Mouse (Mus musculus): Measurements from ENCODE around the gene Dhdh. TPM values are rescaled to one million over a fixed set of nuclear protein-coding genes. Genes with fewer than 3 reads are reported as not detected.
"Not testable (repeated sequence)": the region's sequence is repeated elsewhere in the genome, so short reads cannot be mapped to it uniquely, and the experiment has no call there.

Dhdh gene
- polyA plus RNA-seq, 1 experiment from 2014 or later, result 4.2 TPM

GRCm38 (mm10) chr7:45516846-45517245, 28.2 kb upstream of the Dhdh start:
- not testable (repeated sequence) for H3K4me1 ChIP-seq (ENCODE audit: control insufficient read depth, insufficient read depth, low read length); H3K36me3 ChIP-seq (ENCODE audit: control insufficient read depth, insufficient read depth, low read length); ATAC-seq; H3K4me3 ChIP-seq (ENCODE audit: low read depth, low read length); H3K9ac ChIP-seq (ENCODE audit: low read depth, low read length); H3K27me3 ChIP-seq (ENCODE audit: control insufficient read depth, insufficient read depth, low read depth, low read length); H3K4me2 ChIP-seq (ENCODE audit: low read length); H3K9me3 ChIP-seq (replicated peaks; ENCODE audit: control insufficient read depth, low read length, poor library complexity, severe bottlenecking); H3K27ac ChIP-seq (ENCODE audit: low read length)
- 70% methylated on average over 5 of the region's 5 CpGs for WGBS

DNA sequence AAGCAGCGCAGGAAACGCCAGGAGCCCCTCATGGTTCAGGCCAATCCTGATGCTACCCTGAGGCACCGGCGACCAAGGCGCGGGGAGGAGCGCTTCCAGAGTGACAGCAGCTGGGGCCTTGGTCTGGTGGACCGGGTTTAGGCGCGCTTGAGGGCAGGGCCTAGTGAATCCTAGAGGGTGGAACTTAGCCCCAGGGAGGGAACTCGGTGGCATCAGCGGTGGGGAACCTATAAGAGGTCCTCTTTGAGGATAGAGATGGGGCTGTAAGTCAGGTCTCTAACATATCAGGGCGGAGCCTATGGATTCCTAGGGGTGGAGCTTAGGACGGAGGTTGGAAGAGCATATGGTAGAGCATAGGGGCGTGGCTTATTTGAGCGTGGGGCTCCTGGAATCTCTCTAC, 26.8 kb upstream of the Dhdh start:
- no peak for ATAC-seq
- H3K9ac ChIP-seq (ENCODE audit: low read depth, low read length), result no peak overlapping the region
- no peaks in the 10 kb centered on the region for H3K27me3 ChIP-seq (ENCODE audit: control insufficient read depth, insufficient read depth, low read depth, low read length)
- no peak overlapping the region for H3K4me3 ChIP-seq (ENCODE audit: low read depth, low read length)
- no peak overlapping the region for H3K4me2 ChIP-seq (ENCODE audit: low read length)
- no peak overlapping the region for H3K27ac ChIP-seq (ENCODE audit: low read length)
- H3K9me3 ChIP-seq (replicated peaks; ENCODE audit: control insufficient read depth, low read length, poor library complexity, severe bottlenecking), result no peaks in the 10 kb centered on the region
- H3K4me1 ChIP-seq (ENCODE audit: control insufficient read depth, insufficient read depth, low read length), result no peaks in the 10 kb centered on the region
- no peaks in the 10 kb centered on the region for H3K36me3 ChIP-seq (ENCODE audit: control insufficient read depth, insufficient read depth, low read length)
- 29% methylated on average over 16 of the region's 16 CpGs for WGBS

- Histone ChIP-seq H3K9me3 (replicated peaks; ENCODE audit: control insufficient read depth, low read length, poor library complexity, severe bottlenecking) (no peaks in the 10 kb centered on the region), H3K9ac (ENCODE audit: low read depth, low read length) (no peak overlapping the region), H3K4me2 (ENCODE audit: low read length) (no peak overlapping the region), H3K4me1 (ENCODE audit: control insufficient read depth, insufficient read depth, low read length) (peaks cover 2% of the 10 kb centered on the region), H3K27ac (ENCODE audit: low read length) (no peak overlapping the region), H3K27me3 (ENCODE audit: control insufficient read depth, insufficient read depth, low read depth, low read length) (no peaks in the 10 kb centered on the region), H3K36me3 (ENCODE audit: control insufficient read depth, insufficient read depth, low read length) (no peaks in the 10 kb centered on the region), H3K4me3 (ENCODE audit: low read depth, low read length) (no peak overlapping the region)
- 86% methylated on average over 7 of the region's 7 CpGs for WGBS
- no peak for ATAC-seq
These were observed 25.8 kb upstream of the Dhdh start for GRCm38 (mm10) chr7:45514411-45514810.

- H3K4me2 ChIP-seq (ENCODE audit: low read length), result peak within 1 kb of the TSS; percentile 94
- peak within 1 kb of the TSS; percentile 73 for H3K27ac ChIP-seq (ENCODE audit: low read length)
- under 1% methylated on average over 44 of the region's 44 CpGs for WGBS
- peak; percentile 92 for ATAC-seq
- H3K27me3 ChIP-seq (ENCODE audit: control insufficient read depth, insufficient read depth, low read depth, low read length), result no peaks in the 10 kb centered on the region
- no peaks in the 10 kb centered on the region for H3K9me3 ChIP-seq (replicated peaks; ENCODE audit: control insufficient read depth, low read length, poor library complexity, severe bottlenecking)
- no peaks in the 10 kb centered on the region for H3K36me3 ChIP-seq (ENCODE audit: control insufficient read depth, insufficient read depth, low read length)
- peak within 1 kb of the TSS; percentile 53 for H3K4me3 ChIP-seq (ENCODE audit: low read depth, low read length)
- peaks cover 15% of the 10 kb centered on the region for H3K4me1 ChIP-seq (ENCODE audit: control insufficient read depth, insufficient read depth, low read length)
- peak within 1 kb of the TSS; percentile 78 for H3K9ac ChIP-seq (ENCODE audit: low read depth, low read length)
These were observed 21.5 kb upstream of the Dhdh start, which contains the start of gene Nucb1 for GRCm38 (mm10) chr7:45509912-45510787. Gene Nucb1 (minus strand): TSS chr7:45510406.

- WGBS, result 41% methylated on average over 19 of the region's 19 CpGs
- H3K4me2 ChIP-seq (ENCODE audit: low read length), result peak overlapping the region; percentile 94
- peak; percentile 27 for ATAC-seq
- H3K27ac ChIP-seq (ENCODE audit: low read length), result peak overlapping the region; percentile 73
- H3K4me1 ChIP-seq (ENCODE audit: control insufficient read depth, insufficient read depth, low read length), result peaks cover 15% of the 10 kb centered on the region
- H3K4me3 ChIP-seq (ENCODE audit: low read depth, low read length), result peak overlapping the region; percentile 53
- no peaks in the 10 kb centered on the region for H3K9me3 ChIP-seq (replicated peaks; ENCODE audit: control insufficient read depth, low read length, poor library complexity, severe bottlenecking)
- H3K27me3 ChIP-seq (ENCODE audit: control insufficient read depth, insufficient read depth, low read depth, low read length), result no peaks in the 10 kb centered on the region
- H3K36me3 ChIP-seq (ENCODE audit: control insufficient read depth, insufficient read depth, low read length), result no peaks in the 10 kb centered on the region
- H3K9ac ChIP-seq (ENCODE audit: low read depth, low read length), result peak overlapping the region; percentile 78
These were observed 20.7 kb upstream of the Dhdh start for GRCm38 (mm10) chr7:45509181-45509882.

GRCm38 (mm10) chr7:45508561-45508960, 20.0 kb upstream of the Dhdh start:
- no peak overlapping the region for H3K4me3 ChIP-seq (ENCODE audit: low read depth, low read length)
- no peak overlapping the region for H3K9ac ChIP-seq (ENCODE audit: low read depth, low read length)
- no peaks in the 10 kb centered on the region for H3K36me3 ChIP-seq (ENCODE audit: control insufficient read depth, insufficient read depth, low read length)
- no peaks in the 10 kb centered on the region for H3K9me3 ChIP-seq (replicated peaks; ENCODE audit: control insufficient read depth, low read length, poor library complexity, severe bottlenecking)
- no peak overlapping the region; the same call in 1 of the 2 replicates for H3K4me2 ChIP-seq (ENCODE audit: low read length)
- WGBS, result 90% methylated on average over 6 of the region's 6 CpGs
- no peak for ATAC-seq
- H3K27ac ChIP-seq (ENCODE audit: low read length), result no peak overlapping the region
- H3K27me3 ChIP-seq (ENCODE audit: control insufficient read depth, insufficient read depth, low read depth, low read length), result no peaks in the 10 kb centered on the region
- peaks cover 15% of the 10 kb centered on the region for H3K4me1 ChIP-seq (ENCODE audit: control insufficient read depth, insufficient read depth, low read length)

GRCm38 (mm10) chr7:45507583-45507982, 19.0 kb upstream of the Dhdh start:
- 89% methylated on average over 6 of the region's 6 CpGs for WGBS

DNA sequence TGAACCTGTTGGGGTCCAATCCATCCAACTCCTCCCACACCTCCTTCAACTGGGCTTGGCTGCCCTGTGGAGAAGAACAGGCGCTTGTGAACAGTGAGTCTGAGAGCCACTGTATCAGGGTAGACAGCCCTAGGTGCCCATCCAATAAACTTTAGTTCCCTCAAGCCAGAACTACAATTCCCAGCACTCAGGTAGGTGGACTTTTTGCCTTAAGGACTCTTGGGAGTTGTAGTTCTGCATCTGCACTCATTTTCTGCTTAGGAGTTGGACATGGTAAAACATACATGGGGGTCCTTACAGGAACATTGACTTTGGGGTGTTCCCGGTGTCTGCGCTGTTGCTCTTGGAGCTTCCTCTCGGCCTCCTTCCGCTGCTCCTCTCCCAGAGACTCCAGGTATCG, 9.8 kb upstream of the Dhdh start:
- Histone ChIP-seq H3K9me3 (replicated peaks; ENCODE audit: control insufficient read depth, low read length, poor library complexity, severe bottlenecking) (no peaks in the 10 kb centered on the region), H3K4me2 (ENCODE audit: low read length) (no peak overlapping the region), H3K27ac (ENCODE audit: low read length) (no peak overlapping the region), H3K9ac (ENCODE audit: low read depth, low read length) (no peak overlapping the region), H3K4me1 (ENCODE audit: control insufficient read depth, insufficient read depth, low read length) (no peaks in the 10 kb centered on the region), H3K4me3 (ENCODE audit: low read depth, low read length) (no peak overlapping the region), H3K27me3 (ENCODE audit: control insufficient read depth, insufficient read depth, low read depth, low read length) (no peaks in the 10 kb centered on the region), H3K36me3 (ENCODE audit: control insufficient read depth, insufficient read depth, low read length) (peaks cover 46% of the 10 kb centered on the region)
- 94% methylated on average over 6 of the region's 6 CpGs for WGBS
- ATAC-seq, result no peak

More at GRCm38 (mm10) chr7:45507583-45507982, 19.0 kb upstream of the Dhdh start:
- no peak overlapping the region for H3K4me2 ChIP-seq (ENCODE audit: low read length)
- H3K27ac ChIP-seq (ENCODE audit: low read length), result no peak overlapping the region
- no peaks in the 10 kb centered on the region for H3K27me3 ChIP-seq (ENCODE audit: control insufficient read depth, insufficient read depth, low read depth, low read length)
- ATAC-seq, result no peak
- no peaks in the 10 kb centered on the region for H3K36me3 ChIP-seq (ENCODE audit: control insufficient read depth, insufficient read depth, low read length)
- H3K4me3 ChIP-seq (ENCODE audit: low read depth, low read length), result no peak overlapping the region
- H3K9ac ChIP-seq (ENCODE audit: low read depth, low read length), result no peak overlapping the region
- no peaks in the 10 kb centered on the region for H3K9me3 ChIP-seq (replicated peaks; ENCODE audit: control insufficient read depth, low read length, poor library complexity, severe bottlenecking)
- H3K4me1 ChIP-seq (ENCODE audit: control insufficient read depth, insufficient read depth, low read length), result peaks cover 15% of the 10 kb centered on the region

DNA sequence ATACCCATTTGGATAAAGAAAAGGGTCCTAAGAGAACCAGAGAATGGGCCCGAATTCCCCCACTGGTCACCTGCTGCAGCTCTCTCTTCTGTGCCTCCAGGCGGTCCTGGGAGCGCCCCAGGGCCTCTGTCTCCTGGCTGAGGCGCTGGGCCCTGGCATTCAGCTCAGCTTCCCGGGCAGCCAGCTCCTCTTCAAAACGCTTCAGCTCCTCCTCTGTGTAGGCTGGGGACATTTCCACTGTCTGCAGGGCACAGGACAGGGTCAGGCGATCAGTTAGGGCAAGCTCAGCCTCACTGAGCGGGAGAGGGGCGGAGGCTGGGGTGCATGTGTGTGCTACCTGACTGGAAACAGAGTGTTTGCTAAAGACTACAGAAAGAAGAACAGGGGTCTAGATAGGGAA, 5.9 kb upstream of the Dhdh start:
- Histone ChIP-seq H3K27ac (ENCODE audit: low read length) (no peak overlapping the region), H3K4me3 (ENCODE audit: low read depth, low read length) (no peak overlapping the region), H3K4me1 (ENCODE audit: control insufficient read depth, insufficient read depth, low read length) (0 out of 2 replicates have a peak, but pooled peaks cover 3% of the 10 kb centered on the region), H3K9me3 (replicated peaks; ENCODE audit: control insufficient read depth, low read length, poor library complexity, severe bottlenecking) (no peaks in the 10 kb centered on the region), H3K9ac (ENCODE audit: low read depth, low read length) (no peak overlapping the region), H3K27me3 (ENCODE audit: control insufficient read depth, insufficient read depth, low read depth, low read length) (no peaks in the 10 kb centered on the region), H3K36me3 (ENCODE audit: control insufficient read depth, insufficient read depth, low read length) (peaks cover 44% of the 10 kb centered on the region), H3K4me2 (ENCODE audit: low read length) (no peak overlapping the region)
- 80% methylated on average over 9 of the region's 9 CpGs for WGBS
- no peak for ATAC-seq

Data from midbrain, embryonic 16.5 days (tissue).